Mouse (Mus musculus) limb, embryonic 14.5 days (tissue): ENCODE results near the gene Isg20l2. TPM values are rescaled to one million over a fixed set of nuclear protein-coding genes. Genes with fewer than 3 reads are reported as not detected.

Experiments used
- ATAC-seq: fragments of 200-750 bp; cut with Nextera tagmentation; 2 replicates; pipeline ENCODE4 v1.8.0; 2017; ENCODE audit warnings: low read depth, moderate number of reproducible peaks, moderate TSS enrichment; ENCODE audit not compliant: low FRiP score
- DNase-seq: peaks from one replicate; pipeline ENCODE4 v3.0.0-alpha.2; 2015; ENCODE audit warnings: low spot score
- H3K27ac ChIP-seq: fragments of 300-500 bp; sonication (generic); replicated peaks from 2 replicates; pipeline ENCODE4 v1.5.1; 2014; ENCODE audit warnings: low read depth, mild to moderate bottlenecking, low read length, moderate library complexity, mixed read lengths
- H3K27me3 ChIP-seq: fragments of 300-500 bp; sonication (generic); 2 replicates; pipeline ENCODE4 v1.6.1; 2014; ENCODE audit warnings: low read length, mixed read lengths; ENCODE audit not compliant: control insufficient read depth, insufficient read depth
- H3K36me3 ChIP-seq: fragments of 300-500 bp; sonication (generic); 2 replicates; pipeline ENCODE4 v1.6.1; 2014; ENCODE audit warnings: mild to moderate bottlenecking, low read length, moderate library complexity, mixed read lengths; ENCODE audit not compliant: control insufficient read depth, insufficient read depth
- H3K4me1 ChIP-seq: fragments of 300-500 bp; sonication (generic); 2 replicates; pipeline ENCODE4 v1.6.1; 2014; ENCODE audit warnings: antibody characterized with exemption, low read length, mixed read lengths; ENCODE audit not compliant: control insufficient read depth, insufficient read depth
- H3K4me2 ChIP-seq: fragments of 300-500 bp; sonication (generic); replicated peaks from 2 replicates; pipeline ENCODE4 v1.6.1; 2014; ENCODE audit warnings: low read depth, mild to moderate bottlenecking, low read length, moderate library complexity; ENCODE audit not compliant: severe bottlenecking
- H3K4me3 ChIP-seq: fragments of 300-500 bp; sonication (generic); replicated peaks from 2 replicates; pipeline ENCODE4 v1.5.1; 2014; ENCODE audit warnings: low read length
- H3K9ac ChIP-seq: fragments of 300-500 bp; sonication (generic); 2 replicates; pipeline ENCODE4 v1.6.1; 2014; ENCODE audit warnings: mild to moderate bottlenecking, low read depth, low read length, moderate library complexity; ENCODE audit not compliant: severe bottlenecking
- H3K9me3 ChIP-seq: fragments of 300-500 bp; sonication (generic); 2 replicates; pipeline ENCODE4 v1.6.1; 2016; ENCODE audit warnings: low read length; ENCODE audit not compliant: control insufficient read depth
- POLR2A ChIP-seq: fragments of 200-500 bp; IDR thresholded peaks from 2 replicates; pipeline ENCODE4 v1.8.0; 2012; ENCODE audit warnings: inconsistent platforms, mild to moderate bottlenecking, moderate library complexity, borderline replicate concordance; ENCODE audit not compliant: insufficient read depth, insufficient read length; ENCODE audit errors: extremely low read depth
- WGBS: fragments of 180-500 bp; shearing (Covaris S2); extraction: QIAGEN DNeasy Blood & Tissue Kit; methylation state at CpG from one replicate; pipeline ENCODE4 v1.1.7; 2014; 5-methylcytosine and 5-hydroxymethylcytosine counted together
- polyA plus RNA-seq, 2 experiments: library from polyadenylated mRNA; depleted of rRNA in 1 of 2; stranded (reverse) in 1 of 2; unstranded in 1 of 2; fragments of >200 nt; fragmentation: Nextera tagmentation in 1 of 2; extraction: Ambion mirVana in 1 of 2; gene quantifications; 2 replicates each; pipeline versions ENCODE4 v1.2.1 to v1.2.3; 2012 to 2014

Isg20l2 gene
- polyA plus RNA-seq, 2 experiments, result 26.7 to 39.7 TPM

- no peak for DNase-seq
- Histone ChIP-seq H3K4me3 (peak overlapping the region; percentile 48), H3K4me2 (peak overlapping the region; percentile 92), H3K27ac (no peak overlapping the region), H3K9ac (peak overlapping the region; percentile 17; the same call in 1 of the 2 replicates), H3K27me3 (peaks cover 26% of the 10 kb centered on the region), H3K9me3 (no peaks in the 10 kb centered on the region), H3K4me1 (peaks cover 27% of the 10 kb centered on the region), H3K36me3 (no peaks in the 10 kb centered on the region)
- no peak for TF ChIP-seq POLR2A
- 10% methylated on average over 8 of the region's 8 CpGs for WGBS
- peak; percentile 38 for ATAC-seq
Observed at GRCm38 (mm10) chr3:87972203-87972664, 42.1 kb downstream of the Isg20l2 start.

GRCm38 (mm10) chr3:87972776-87973175 is 42.7 kb downstream of the Isg20l2 start:
- H3K4me2 ChIP-seq, result peak overlapping the region; percentile 92
- H3K4me1 ChIP-seq, result peaks cover 27% of the 10 kb centered on the region
- H3K27me3 ChIP-seq, result peaks cover 26% of the 10 kb centered on the region
- DNase-seq (no peak), ATAC-seq (no peak)
- peak overlapping the region; percentile 48 for H3K4me3 ChIP-seq
- TF ChIP-seq POLR2A, result no peak
- H3K27ac ChIP-seq, result no peak overlapping the region
- WGBS, result 19% methylated on average over 5 of the region's 5 CpGs
- no peaks in the 10 kb centered on the region for H3K36me3 ChIP-seq
- no peaks in the 10 kb centered on the region for H3K9me3 ChIP-seq
- H3K9ac ChIP-seq, result peak overlapping the region; percentile 17; the same call in 1 of the 2 replicates

GRCm38 (mm10) chr3:87973593-87974380 is 43.7 kb downstream of the Isg20l2 start:
- peak overlapping the region; percentile 4 for H3K9ac ChIP-seq
- 42% methylated on average over 14 of the region's 14 CpGs for WGBS
- H3K27me3 ChIP-seq, result peaks cover 26% of the 10 kb centered on the region
- no peak overlapping the region for H3K27ac ChIP-seq
- peak overlapping the region; percentile 92 for H3K4me2 ChIP-seq
- H3K9me3 ChIP-seq, result no peaks in the 10 kb centered on the region
- peaks cover 27% of the 10 kb centered on the region for H3K4me1 ChIP-seq
- TF ChIP-seq POLR2A, result no peak
- H3K36me3 ChIP-seq, result no peaks in the 10 kb centered on the region
- ATAC-seq (no peak), DNase-seq (no peak)
- H3K4me3 ChIP-seq, result peak overlapping the region; percentile 48

GRCm38 (mm10) chr3:87974381-87974987 is 44.4 kb downstream of the Isg20l2 start:
- no peak overlapping the region for H3K4me3 ChIP-seq
- peaks cover 26% of the 10 kb centered on the region for H3K27me3 ChIP-seq
- no peaks in the 10 kb centered on the region for H3K36me3 ChIP-seq
- H3K9ac ChIP-seq, result no peak overlapping the region; the same call in 1 of the 2 replicates
- TF ChIP-seq POLR2A, result no peak
- H3K9me3 ChIP-seq, result no peaks in the 10 kb centered on the region
- DNase-seq, result no peak
- no peak for ATAC-seq
- H3K4me2 ChIP-seq, result 0 out of 2 replicates have a peak overlapping the region, but pooled peaks have one; percentile 92
- no peak overlapping the region for H3K27ac ChIP-seq
- WGBS, result 22% methylated on average over 12 of the region's 12 CpGs
- peaks cover 27% of the 10 kb centered on the region for H3K4me1 ChIP-seq

GRCm38 (mm10) chr3:87979493-87979892 is 49.4 kb downstream of the Isg20l2 start:
- no peak for TF ChIP-seq POLR2A
- Histone ChIP-seq H3K27me3 (no peaks in the 10 kb centered on the region), H3K4me2 (no peak overlapping the region), H3K27ac (no peak overlapping the region), H3K9ac (no peak overlapping the region), H3K36me3 (no peaks in the 10 kb centered on the region), H3K4me3 (no peak overlapping the region), H3K4me1 (peaks cover 22% of the 10 kb centered on the region), H3K9me3 (no peaks in the 10 kb centered on the region)
- DNase-seq (no peak), ATAC-seq (no peak)
- WGBS, result 85% methylated on average over 5 of the region's 5 CpGs
